Mouse (Mus musculus) cerebellum, adult 9-11 months (tissue): ENCODE measurements around the gene Adora2a.
"Not testable (repeated sequence)": the region's sequence is repeated elsewhere in the genome, so short reads cannot be mapped to it uniquely, and the experiment has no call there.

Experiments
- DNase-seq: peaks from one replicate; pipeline ENCODE4 v3.0.0; 2022

The Adora2a gene

DNA sequence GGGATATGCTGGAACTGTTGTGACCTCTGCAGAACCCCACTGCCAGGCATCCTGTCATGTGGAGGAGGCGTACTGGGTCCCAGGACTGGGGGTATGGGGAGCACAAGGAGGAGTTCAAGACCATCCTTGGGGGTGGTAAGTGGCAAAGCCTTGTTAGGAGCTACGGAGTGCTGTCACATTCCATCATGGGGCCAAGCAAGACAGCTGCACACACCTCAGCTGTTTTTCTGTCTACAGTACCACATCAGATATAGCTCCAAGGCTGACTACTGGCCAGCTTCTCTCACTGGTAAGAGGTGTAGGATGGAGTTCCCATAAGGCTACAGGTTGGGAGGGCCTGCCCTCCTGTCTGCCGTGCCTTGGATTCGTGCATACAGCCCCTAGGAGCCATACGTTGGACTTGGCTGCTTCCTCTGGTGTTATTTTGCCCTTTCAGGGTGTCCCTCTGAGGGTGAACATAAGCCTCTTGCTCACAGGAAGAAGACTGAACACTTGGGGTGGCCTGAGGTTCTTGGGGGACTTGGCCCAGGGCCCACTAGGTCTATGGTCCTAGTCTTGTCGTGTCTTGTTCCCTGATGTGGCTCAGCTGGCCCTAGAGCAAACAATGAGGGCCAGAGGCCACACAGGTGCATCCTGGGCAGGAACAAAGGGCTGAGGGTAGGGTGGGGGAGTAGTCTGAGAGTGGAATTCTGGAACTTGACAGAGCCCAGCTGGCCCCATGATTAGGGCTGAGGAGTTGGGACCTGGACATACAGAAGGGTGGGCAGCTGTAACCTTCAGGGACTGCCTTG is 2.3 kb upstream of the Adora2a start:
- no peak for DNase-seq

DNA sequence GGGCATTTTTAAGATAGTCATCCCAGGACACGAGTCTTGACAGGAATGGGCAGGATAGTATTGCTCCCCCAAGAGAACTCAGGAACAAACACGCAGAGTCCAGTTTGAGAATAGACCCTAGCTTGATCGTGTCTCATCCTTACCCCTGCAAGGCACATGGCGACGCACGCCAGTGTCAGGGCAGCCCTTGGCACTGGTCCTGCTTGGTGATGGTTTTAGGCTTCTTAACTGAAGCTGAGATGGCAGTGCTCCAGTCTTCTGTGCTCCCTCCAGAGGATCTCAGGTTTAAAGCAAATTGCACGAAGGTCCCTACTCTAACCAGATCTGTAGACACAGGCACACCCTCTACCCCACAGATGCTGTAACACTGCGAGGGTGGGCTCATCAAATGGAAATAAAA is 921 bp upstream of the Adora2a start:
- no peak for DNase-seq

DNA sequence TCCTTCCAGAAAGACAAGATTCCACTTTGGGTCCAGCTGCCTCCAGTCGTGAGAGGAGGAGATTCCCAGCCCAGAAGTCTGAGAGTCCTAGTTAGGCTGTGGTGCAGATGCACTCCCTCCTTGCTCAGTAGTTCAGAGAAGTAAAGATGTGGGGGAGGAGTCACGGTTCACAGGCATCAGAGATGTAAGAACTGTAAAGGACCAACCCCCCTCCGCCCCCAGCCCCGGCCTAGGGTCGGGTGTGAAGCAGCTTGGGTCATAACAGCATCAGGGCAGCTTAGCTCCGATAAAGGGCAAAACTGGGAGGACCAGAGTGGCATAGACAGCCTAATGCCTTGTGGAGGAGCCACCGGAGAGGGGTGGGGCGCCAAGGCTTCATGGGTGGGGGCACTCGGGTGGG is 205 bp upstream of the Adora2a start:
- DNase-seq: no peak

DNA sequence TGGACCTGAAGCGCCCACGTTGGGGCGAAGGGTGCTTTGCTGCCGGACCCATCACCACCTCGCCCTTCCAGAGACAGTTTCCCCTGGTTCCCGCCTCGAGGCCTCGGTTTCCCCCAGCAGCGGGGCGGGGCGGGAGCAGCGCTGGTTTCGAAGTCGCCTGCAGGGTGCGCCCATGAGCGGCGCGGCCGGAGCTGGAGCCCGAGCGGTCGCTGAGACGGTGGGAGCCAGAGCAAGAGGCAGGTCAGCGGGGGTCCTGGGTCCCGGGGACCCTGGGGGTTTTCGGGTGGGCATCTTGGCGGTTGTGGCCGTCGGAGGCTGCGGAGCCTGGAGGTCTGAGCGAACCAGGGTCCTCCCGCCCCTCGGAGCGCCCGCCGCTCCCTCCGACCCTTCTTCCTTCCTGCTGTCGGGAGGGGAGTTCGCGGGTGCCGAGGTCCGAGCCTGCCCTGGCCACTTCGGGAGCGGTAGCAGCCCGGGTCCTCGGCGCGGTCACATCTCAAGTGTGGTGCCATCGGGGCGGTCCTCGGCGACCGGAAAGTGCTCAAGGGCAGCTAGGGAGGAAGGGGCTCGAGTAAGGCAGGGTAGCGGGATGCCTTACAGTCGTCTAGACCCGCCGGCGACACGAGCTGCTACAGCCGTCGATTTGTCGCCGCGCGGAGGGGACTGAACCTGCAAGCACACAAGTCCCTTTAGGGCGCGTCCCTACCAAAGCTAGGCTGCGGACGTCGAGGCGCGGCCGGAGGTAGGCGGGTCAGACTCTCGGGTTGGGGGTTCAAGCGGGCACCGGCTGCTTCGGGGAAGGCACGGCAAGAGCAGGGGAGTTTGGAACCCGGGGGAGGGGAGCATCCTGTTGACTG is 458 bp downstream of the Adora2a start:
- DNase-seq: peak; percentile 28

DNA sequence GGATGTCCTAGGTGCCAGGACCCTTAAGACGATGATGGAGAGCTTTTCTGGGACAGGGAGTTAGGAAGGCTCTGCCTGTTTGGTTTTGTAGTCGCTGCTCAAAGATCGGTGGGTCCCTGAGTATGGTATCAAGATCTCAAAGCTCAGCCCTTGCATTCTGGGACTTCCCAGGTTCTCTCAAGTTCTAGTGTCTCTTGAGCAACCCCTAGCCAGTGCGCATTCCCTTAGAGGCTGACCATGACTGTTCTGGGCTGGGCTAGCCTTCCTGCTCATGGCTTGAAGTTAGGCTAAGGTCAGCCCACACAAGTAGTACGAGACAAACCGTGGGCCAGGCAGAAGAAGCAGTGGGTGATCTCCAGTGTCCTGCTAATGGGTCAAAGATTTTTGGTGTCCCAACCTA is 1.5 kb downstream of the Adora2a start:
- no peak for DNase-seq

DNA sequence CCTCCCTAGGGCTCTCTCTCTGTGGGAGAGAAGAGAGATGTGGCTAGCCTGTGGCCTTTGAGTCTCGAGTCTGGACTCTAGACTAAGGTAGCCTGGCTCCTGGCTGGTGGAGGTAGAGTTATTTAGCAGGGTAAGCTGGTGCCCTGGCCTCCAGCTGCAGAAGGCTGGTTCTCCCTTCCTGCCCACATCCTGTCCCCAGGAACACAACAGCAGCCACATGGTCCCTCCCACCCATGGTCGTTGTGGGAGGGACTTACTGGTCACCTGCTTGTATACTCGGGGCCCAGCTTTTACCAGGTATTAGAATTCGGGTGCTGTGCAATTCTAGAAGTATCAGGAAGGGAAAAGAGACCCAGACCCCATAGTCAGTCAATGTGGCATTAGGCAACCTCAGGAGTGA is 3.6 kb downstream of the Adora2a start:
- DNase-seq: no peak

DNA sequence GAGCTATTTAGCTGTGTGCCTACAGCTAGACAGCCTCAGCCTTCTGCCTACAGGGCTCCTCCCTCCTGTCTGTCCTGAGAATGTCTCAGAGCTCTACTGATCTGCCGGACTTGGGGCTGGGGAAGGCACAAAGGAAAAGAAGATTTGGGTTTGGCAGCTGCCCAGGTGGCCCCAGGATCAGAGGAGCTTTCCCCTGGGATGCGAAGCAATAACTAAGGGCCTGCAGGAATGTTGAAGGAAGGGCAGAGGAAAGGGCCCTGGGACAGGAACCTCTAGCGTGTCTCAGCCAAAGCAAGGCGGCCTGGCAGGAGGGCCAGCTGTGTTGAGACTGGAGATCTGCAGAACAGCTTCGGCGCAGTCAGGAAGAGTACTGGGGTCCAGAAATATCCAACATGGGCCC is 6.3 kb downstream of the Adora2a start:
- no peak for DNase-seq

DNA sequence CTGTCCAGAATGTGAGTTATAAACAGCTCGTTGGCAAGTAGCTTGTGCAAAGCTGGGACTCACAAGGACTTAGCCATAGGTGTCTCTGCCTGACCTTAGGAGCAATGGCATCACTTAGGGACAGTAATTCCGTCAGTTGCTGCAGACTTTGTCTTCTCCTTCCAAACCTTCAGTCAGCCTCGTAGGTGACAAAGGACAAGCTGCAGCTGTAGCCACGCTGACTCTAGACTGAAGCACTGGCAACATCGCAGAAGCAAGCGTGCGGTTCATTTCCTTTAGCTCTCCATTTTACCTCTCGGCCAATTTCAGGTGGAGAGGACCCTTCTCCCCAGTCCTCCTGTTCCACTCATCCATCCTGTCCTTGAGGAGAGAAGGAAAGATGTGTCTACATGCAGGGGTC is 7.3 kb downstream of the Adora2a start:
- no peak for DNase-seq

DNA sequence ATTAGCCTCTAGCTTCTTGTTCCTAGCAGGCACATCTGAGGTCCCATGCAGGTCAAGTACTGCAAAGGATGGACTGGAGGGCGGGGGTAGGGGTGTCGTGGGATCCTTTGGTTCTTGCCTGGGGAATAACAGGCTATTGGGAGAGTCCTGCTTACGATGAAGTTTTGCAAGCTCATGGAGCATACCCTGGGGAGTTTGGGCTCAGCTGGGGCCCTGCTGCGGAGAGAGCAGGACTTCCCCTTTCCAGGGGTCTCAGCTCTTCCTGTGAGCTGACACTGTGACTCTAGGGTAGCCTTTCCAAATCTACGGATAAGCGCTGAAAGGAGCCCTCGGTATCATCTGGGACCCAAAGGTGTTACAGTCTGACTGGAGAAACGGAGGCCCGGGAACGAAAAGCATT is 7.7 kb downstream of the Adora2a start:
- no peak for DNase-seq

DNA sequence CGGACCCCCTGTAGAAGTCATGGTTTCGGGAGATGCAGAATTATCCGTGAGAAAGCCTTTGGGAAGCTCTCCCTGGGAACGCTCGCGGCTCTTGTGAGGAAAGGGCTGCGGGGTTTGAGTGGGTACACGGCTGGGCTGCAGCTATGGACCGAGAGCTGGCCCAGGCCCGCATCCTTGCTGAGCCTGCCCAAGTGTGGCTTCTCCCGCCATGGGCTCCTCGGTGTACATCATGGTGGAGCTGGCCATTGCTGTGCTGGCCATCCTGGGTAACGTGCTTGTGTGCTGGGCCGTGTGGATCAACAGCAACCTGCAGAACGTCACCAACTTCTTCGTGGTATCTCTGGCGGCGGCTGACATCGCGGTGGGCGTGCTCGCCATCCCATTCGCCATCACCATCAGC is 9.1 kb downstream of the Adora2a start:
- no peak for DNase-seq

DNA sequence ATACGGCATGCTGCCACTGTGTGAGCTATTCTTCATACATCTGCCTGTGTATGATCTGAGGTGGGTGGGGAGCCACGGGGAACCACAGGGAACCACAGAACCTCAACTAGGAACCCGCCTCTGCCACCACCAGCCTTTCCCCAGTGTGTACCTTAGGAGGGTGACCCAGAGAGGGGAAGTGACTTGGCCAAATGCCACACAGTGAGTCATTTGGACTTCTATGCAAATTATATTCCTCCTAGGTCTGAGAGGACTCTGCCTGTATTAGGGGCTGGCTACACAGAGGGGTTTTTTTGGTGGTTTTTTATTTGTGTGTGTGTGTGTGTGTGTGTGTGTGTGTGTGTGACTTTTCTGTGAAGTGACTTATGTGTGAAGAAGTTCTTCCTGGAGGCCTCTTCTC is 9.9 kb downstream of the Adora2a start:
- DNase-seq: no peak

DNA sequence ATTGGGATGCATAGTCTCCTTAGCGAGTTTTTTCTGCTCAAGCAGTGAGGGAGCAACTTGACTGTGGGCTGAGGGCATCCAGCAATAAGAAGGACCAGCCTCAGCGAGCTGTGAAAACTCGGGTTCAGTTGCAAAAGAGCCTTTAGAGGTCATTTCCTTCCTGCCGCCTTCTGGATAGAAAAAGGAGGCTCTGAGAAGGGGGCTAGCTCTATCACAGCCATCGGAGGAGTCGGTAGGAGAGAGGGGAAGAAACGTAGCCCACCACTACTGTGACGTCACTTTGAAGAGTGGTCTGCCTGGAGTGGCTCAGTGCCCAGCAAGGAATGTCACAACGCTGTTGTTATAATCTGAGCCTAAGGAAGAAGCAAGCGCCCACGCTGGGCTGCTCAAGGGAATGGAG is 10.4 kb downstream of the Adora2a start:
- no peak for DNase-seq

DNA sequence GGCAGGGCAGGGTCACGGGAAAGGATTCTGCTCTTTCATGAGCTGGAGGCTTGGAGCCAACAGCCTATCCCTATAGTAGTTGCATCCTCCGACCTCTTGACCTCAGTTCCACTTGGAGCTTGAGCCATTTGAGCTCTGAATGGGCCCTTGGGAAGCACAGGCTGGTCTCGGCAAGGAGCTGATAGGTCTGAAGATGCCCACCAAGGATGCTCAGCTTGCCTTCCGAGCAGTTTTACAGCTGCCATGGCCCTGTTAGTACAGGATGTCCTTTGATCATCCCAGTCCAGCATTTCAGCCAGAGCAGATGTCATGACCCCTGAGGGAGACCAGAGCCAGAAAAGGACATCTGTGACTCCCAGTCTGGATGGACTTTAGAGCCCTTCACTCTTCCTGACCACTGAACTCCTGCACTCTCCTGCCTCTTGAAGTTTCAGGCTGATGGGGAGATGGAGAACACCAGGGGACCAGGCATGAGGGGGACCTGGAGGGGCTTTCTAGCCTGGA is 11.6 kb downstream of the Adora2a start:
- DNase-seq: no peak

DNA sequence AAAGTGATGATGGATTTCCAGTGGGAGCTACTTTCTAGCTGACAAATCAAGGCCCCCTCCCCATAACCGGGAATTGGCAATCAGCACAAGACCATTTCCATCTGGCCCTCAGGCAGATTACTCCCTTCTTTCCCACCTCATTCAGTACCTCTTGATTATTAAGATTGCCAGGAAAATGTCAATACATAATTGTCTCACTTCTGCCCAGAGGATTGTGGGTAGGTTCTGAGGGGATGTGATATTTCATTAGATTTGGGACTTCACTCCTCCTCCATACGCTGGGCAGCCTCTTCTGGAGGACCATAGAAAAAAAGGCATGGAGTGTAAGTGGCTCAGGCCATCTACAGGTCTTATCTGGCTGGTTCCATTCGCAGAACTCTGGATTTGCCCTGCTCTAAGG is 15.6 kb downstream of the Adora2a start:
- DNase-seq: no peak

DNA sequence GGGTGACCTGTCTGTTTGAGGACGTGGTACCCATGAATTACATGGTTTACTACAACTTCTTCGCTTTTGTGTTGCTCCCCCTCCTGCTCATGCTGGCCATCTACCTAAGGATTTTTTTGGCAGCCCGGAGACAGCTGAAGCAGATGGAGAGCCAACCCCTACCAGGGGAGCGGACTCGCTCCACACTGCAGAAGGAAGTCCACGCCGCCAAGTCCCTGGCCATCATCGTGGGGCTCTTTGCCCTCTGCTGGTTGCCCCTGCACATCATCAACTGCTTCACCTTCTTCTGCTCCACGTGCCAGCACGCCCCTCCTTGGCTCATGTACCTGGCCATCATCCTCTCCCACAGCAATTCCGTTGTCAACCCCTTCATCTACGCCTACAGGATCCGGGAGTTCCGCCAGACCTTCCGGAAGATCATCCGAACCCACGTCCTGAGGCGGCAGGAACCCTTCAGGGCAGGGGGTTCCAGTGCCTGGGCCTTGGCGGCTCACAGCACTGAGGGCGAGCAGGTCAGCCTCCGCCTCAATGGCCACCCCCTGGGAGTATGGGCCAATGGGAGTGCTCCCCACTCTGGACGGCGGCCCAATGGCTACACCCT is 16.6 kb downstream of the Adora2a start:
- peak; percentile 61 for DNase-seq

DNA sequence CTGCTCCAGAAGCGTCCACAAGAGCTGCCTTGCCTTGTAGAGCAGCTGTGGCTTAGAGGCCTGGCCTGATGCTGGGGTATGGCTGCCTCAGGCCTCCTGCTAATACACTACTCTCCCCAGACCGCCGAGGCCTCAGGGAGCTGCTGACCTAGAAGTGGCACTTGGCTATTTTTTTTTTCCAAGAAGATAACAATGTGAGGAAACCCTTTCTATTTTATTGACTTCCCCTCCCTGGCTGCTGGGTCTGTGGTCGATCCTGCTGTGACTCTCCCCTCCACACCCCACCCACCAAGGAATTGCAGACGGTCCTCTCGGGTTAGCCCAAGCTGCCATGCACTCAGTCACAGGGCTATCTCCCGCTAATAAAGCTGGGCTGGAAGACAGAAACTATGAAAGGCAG is 17.5 kb downstream of the Adora2a start:
- no peak for DNase-seq

DNA sequence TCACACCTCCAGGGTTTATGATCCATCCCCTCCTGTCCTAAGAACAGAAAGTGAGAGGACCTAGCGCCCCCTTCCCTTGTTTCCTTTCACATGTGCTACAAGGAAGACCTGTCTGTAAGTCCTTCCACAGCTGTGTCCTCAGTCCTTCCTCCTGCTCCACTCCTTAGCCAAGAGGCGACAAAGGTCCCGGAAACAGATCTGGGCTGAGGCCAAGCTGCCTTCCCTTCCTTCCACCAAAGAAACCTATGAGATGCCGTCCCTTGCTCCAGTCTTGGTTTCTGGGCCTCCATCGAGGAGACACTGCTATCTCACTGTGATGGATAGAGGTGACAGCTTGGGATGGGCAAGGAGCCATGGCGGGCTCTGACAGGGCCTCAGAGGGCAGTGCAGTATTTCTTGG is 18.4 kb downstream of the Adora2a start:
- no peak for DNase-seq

DNA sequence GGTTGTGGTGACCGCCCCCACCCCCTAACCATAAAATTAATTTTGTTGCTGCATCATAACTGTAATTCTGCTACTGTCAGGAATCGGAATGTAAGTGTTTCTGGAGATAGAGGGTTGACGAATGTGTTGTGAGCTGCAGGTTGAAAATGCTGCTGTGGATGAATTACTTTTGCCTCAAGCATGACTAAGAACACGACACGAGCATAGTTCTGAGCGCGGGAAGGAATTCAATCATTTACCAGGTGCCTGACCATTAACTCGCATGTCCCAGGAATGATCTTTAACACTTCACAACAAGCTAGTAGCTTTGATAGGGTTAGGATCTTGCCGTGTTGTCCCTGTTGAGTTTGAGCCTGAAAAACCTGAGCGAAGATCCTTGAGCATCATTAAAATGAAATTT is 20.6 kb downstream of the Adora2a start:
- DNase-seq: no peak

DNA sequence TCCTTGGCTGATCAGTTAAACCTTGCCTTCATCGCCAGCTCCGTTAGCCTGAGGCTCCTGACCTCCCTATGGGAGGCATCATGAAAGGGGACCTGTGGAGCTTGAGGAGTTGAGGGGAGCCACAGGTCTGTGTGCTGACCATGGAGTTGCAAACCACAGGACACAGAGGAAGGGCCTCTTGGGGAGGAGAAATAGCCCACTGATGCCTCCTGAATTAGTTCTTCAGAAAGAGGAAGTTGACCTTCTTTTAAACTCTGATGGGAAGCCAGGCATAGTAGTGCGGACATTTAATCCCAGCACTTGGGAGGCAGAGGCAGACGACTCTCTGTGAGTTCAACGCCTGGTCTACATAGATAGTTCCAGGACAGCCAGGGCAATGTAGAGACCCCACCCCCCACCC is 22.2 kb downstream of the Adora2a start:
- no peak for DNase-seq

DNA sequence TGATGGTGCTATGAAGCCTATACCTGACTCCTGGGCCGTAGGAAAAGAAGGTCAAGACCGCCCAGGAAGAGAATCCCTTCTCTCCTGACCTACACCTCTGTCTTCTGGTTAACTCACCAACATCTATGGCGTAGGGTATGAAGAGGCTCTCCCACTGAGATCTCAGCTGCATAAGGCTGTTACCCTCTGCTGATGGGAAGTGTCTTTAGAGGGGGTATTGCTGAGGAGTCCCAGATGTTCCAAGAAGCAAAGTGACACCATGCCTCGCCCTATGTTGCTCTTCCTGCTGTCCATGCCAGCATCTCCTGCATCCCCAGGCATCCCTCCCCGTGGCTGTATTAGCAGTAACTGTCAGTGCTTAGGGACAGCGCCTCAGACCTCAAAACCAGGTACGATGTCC is 22.7 kb downstream of the Adora2a start:
- DNase-seq: no peak

DNA sequence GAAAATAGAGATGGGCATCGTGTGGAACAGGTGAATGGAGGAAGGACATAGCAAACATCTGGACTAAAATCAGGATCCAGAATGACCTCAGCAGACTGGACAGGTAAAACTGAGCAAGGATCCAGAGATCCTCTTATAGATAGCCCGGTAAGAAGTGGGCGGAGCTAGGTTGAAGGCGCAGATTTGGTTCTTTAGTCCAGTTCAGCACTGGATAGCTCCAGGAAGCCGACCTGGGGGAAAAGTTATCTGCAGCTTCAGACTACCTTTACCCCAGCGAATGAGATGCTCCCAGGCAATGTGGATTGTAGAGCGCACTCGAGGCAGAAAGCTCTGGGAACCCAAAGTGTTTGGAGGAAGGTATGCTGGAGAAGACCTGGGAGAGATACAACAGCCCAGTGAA is 25.3 kb downstream of the Adora2a start:
- no peak for DNase-seq

DNA sequence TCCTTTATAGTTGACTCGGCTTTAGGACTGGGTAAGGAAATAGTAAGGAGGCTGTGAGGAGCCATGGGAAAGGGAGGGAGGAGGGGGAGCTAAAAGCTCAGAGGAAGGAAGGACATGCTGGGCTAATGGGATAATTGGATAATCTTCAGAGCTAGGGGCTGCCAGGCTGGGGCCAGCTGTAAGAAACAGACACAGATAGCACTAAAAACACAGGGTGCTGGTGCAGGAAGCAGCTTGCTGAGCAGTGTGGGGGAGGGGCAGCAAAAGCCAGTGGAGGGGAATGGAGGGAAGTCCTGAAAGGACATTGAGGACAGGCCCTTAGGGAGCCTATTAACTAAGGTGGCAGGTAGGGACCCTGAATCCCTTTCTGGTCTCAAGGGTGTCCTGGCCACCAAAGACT is 27.9 kb downstream of the Adora2a start:
- not testable (repeated sequence) for DNase-seq

DNA sequence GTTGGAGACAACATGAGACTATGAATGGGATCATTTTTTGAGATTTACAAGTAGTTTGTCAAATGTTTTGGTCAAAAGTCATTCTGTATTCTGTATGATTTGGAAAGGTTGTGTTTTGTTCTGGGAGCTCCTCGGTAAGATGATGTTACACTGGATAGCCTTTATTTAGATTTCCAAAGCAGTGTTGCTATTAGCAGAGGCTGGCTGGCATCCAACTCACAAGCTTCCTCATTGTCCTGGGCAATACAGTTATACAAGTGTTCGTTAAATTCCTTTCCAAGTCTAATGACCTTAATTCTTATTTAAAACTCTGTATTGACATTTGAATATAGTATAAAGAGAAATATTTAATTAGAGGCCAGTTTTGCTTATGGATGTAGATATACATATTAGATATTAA is 28.6 kb downstream of the Adora2a start:
- no peak for DNase-seq

DNA sequence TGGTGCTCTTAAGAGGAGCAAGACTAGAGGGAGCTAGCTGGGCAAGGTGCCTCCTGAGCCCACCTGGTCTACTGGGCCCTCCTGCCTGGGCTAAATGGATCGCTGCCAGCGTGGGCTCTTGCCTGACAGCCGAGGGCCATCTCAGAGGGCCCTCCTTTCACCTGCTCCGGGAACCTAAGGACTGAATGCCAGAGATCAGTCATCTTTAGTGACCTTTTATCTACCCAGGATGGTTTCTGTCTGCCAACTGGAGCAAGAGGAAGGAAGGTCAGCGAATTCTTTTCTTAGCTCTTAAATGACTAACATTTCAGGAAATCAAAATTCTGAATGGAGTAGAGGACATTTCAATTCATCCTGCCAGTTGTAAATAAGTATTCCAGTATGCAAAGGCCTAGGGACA is 33.9 kb downstream of the Adora2a start:
- no peak for DNase-seq
